Mouse (Mus musculus): ENCODE data around the gene Ampd2.

DNA sequence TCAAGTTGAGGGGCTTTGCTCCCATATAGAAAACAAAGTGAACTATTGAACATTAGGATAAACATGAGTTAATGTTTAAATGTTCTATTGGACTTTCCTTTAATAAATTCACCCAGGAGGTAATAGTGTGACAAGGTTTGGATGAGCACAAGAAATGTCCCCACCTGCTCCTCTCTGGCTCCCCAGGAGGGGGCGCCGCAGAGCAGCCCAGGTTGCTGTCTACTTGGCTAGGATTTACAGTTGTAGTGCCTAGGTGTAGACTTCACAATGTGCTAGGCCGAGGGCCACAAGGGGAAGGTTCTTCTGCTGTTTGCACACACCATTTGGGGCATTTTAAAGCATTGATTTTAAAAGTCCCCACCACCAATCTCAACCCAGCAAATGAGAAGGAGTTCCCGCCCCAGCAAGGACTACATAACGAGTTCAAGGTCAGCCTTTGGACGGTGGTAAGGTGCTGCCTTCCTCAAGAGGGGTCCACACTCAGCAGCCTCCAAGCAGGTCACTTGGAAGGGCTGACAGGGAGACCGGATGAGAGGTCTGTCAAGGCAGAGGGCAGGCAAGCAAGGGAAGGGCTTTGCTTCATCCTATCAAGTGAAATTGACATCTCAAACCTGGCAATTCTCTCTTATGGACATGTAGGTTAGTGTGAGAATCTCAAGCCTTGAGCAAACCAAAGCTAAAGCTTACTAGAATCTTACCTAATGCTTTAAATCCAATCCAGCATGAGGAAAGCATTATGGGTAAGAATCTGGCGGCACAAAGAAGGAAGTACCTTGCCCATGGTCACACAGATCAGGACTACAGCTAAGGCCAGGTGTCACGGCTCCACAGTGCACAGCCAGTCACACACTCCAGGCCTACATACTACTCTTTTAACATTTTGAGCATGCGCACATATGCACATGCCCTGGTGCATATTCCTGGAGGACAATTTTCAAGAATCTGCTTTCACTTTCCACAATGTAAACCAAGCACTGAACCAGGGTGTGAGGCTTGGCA lies 15.9 kb downstream of the Ampd2 start:
- TF ChIP-seq CTCF (conservative IDR thresholded peaks at IDR 0.05 in 1 of 2, IDR thresholded peaks at IDR 0.05 in 1 of 2; ENCODE audit: low read depth in 2 of 2, low read length in 2 of 2) (peak; percentile 92 to 95), MXI1 (IDR thresholded peaks at IDR 0.05; ENCODE audit: low read depth, low read length) (no peak), HCFC1 (IDR thresholded peaks at IDR 0.05; ENCODE audit: low read depth, low read length) (no peak), PAX5 (IDR thresholded peaks at IDR 0.05; ENCODE audit: low read length) (no peak), MAFK (IDR thresholded peaks at IDR 0.05; ENCODE audit: insufficient replicate concordance, low read length) (no peak)

Data from CH12.LX (cell line).